Mouse (Mus musculus): ENCODE data around the gene Gas2l1.

DNA sequence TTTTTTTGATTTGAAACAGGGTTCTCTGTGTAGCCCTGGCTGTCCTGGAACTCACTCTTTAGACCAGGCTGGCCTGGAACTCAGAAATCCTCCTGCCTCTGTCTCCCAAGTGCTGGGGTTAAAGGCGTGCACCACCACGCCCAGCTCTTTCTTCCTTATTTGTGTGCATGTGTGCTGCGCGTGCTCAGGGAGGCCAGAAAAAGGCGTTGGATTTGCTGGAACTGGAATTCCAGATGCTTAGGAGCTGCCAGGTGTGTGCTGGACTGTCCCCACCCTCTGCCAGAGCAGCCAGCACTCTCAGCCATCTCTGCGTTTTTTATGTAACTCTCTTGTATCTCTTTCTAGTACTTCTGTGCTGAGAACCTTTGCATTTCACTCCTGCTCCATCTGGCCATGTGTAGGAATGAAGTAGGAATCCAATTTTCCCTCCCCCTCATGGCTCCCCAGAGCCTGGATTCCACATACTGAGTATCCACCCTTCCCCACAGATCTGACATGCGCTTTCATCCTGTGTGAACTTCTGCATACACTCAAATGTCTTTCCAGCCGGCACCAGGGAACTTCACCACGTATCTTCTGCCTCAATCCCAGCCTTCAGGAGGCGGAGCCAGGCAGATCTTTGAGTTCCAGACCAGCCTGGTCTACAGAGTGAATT, 12.8 kb downstream of the Gas2l1 start:
- no peak for TF ChIP-seq CTCF (IDR thresholded peaks at IDR 0.05; ENCODE audit: low read depth)
- no peak for TF ChIP-seq EP300 (IDR thresholded peaks at IDR 0.05; ENCODE audit: low read depth)
